Mouse (Mus musculus): ENCODE measurements around the gene Sprr2a2.
"Not testable (repeated sequence)": the region's sequence is repeated elsewhere in the genome, so short reads cannot be mapped to it uniquely, and the experiment has no call there.

GRCm38 (mm10) chr3:92215569-92215968 is at the start of gene Sprr2a2, which contains the start of gene Sprr2a1:
- not testable (repeated sequence) for TF ChIP-seq POLR2A (IDR thresholded peaks at IDR 0.05; ENCODE audit: borderline replicate concordance, extremely low read depth, low read depth, low read length); CTCF (IDR thresholded peaks at IDR 0.05; ENCODE audit: insufficient read depth, low read length)
